Mouse (Mus musculus) intestine, postnatal 0 days (tissue): ENCODE measurements around the gene Actl7a. TPM values are rescaled to one million over a fixed set of nuclear protein-coding genes. Genes with fewer than 3 reads are reported as not detected.

ENCODE experiments used
- ATAC-seq: fragments of 200-750 bp; cut with Nextera tagmentation; 2 replicates; pipeline ENCODE4 v1.8.0; 2017; ENCODE audit warnings: mild to moderate bottlenecking, moderate TSS enrichment, moderate library complexity
- H3K27ac ChIP-seq: fragments of 300-500 bp; sonication (generic); 2 replicates; pipeline ENCODE4 v1.5.1; 2014; ENCODE audit warnings: mild to moderate bottlenecking, low read depth, low read length, moderate library complexity
- H3K27me3 ChIP-seq: fragments of 300-500 bp; sonication (generic); replicated peaks from 2 replicates; pipeline ENCODE4 v1.6.1; 2014; ENCODE audit warnings: low read length, mixed read lengths; ENCODE audit not compliant: control insufficient read depth, insufficient read depth
- H3K36me3 ChIP-seq: fragments of 300-500 bp; sonication (generic); 2 replicates; pipeline ENCODE4 v1.6.1; 2014; ENCODE audit warnings: mild to moderate bottlenecking, moderate library complexity; ENCODE audit not compliant: control insufficient read depth, insufficient read depth
- H3K4me1 ChIP-seq: fragments of 300-500 bp; sonication (generic); replicated peaks from 2 replicates; pipeline ENCODE4 v1.6.1; 2014; ENCODE audit warnings: antibody characterized with exemption, low read length, mixed read lengths; ENCODE audit not compliant: control insufficient read depth, insufficient read depth
- H3K4me2 ChIP-seq: fragments of 300-500 bp; sonication (generic); replicated peaks from 2 replicates; pipeline ENCODE4 v1.6.1; 2014; ENCODE audit warnings: low read depth, mild to moderate bottlenecking, moderate library complexity
- H3K4me3 ChIP-seq: fragments of 300-500 bp; sonication (generic); 2 replicates; pipeline ENCODE4 v1.5.1; 2014; ENCODE audit warnings: low read depth, low read length
- H3K9ac ChIP-seq: fragments of 300-500 bp; sonication (generic); 2 replicates; pipeline ENCODE4 v1.6.1; 2014; ENCODE audit warnings: mild to moderate bottlenecking, low read depth, low read length
- H3K9me3 ChIP-seq: fragments of 300-500 bp; sonication (generic); 2 replicates; pipeline ENCODE4 v1.6.1; 2016; ENCODE audit warnings: mixed run types; ENCODE audit not compliant: control insufficient read depth
- CTCF ChIP-seq: sonication (generic); IDR thresholded peaks from 2 replicates; pipeline ENCODE4 v1.5.1; 2016; ENCODE audit warnings: low read depth, mild to moderate bottlenecking, control low read depth, antibody characterized with exemption, moderate library complexity
- WGBS: fragments of 180-500 bp; shearing (Covaris S2); extraction: QIAGEN DNeasy Blood & Tissue Kit; methylation state at CpG from one replicate; pipeline ENCODE4 v1.1.7; 2014; 5-methylcytosine and 5-hydroxymethylcytosine counted together
- polyA plus RNA-seq: library from polyadenylated mRNA; unstranded; fragments of >200 nt; fragmentation: Nextera tagmentation; extraction: Ambion mirVana; gene quantifications from 2 replicates; pipeline ENCODE4 v1.2.1, GENCODE M21; 2015

The Actl7a gene
- polyA plus RNA-seq, 1 experiment from 2014 or later: not detected

GRCm38 (mm10) chr4:56717932-56718331 is 25.3 kb upstream of the Actl7a start:
- Histone ChIP-seq H3K9me3 (no peaks in the 10 kb centered on the region), H3K4me2 (no peak overlapping the region), H3K36me3 (no peaks in the 10 kb centered on the region), H3K27me3 (no peaks in the 10 kb centered on the region), H3K4me1 (no peaks in the 10 kb centered on the region), H3K4me3 (no peak overlapping the region), H3K9ac (no peak overlapping the region), H3K27ac (no peak overlapping the region)
- no peak for TF ChIP-seq CTCF
- WGBS: 79% methylated on average over 3 of the region's 3 CpGs
- ATAC-seq: no peak

- no peak overlapping the region for H3K4me2 ChIP-seq
- H3K27ac ChIP-seq: no peak overlapping the region
- WGBS: 65% methylated on average over 12 of the region's 12 CpGs
- no peak for TF ChIP-seq CTCF
- H3K4me3 ChIP-seq: no peak overlapping the region
- no peak for ATAC-seq
- H3K9ac ChIP-seq: no peak overlapping the region
- no peaks in the 10 kb centered on the region for H3K36me3 ChIP-seq
- no peaks in the 10 kb centered on the region for H3K9me3 ChIP-seq
- no peaks in the 10 kb centered on the region for H3K4me1 ChIP-seq
- H3K27me3 ChIP-seq: no peaks in the 10 kb centered on the region
Measured at GRCm38 (mm10) chr4:56718573-56719442, 24.4 kb upstream of the Actl7a start.

- Histone ChIP-seq H3K4me3 (no peak overlapping the region), H3K9ac (no peak overlapping the region), H3K9me3 (no peaks in the 10 kb centered on the region), H3K27ac (no peak overlapping the region), H3K36me3 (no peaks in the 10 kb centered on the region), H3K4me2 (no peak overlapping the region), H3K27me3 (no peaks in the 10 kb centered on the region), H3K4me1 (no peaks in the 10 kb centered on the region)
- no peak for ATAC-seq
- 71% methylated on average over 9 of the region's 9 CpGs for WGBS
- TF ChIP-seq CTCF: no peak
Measured at GRCm38 (mm10) chr4:56719456-56719855, 23.8 kb upstream of the Actl7a start.

- no peak for ATAC-seq
- Histone ChIP-seq H3K9me3 (no peaks in the 10 kb centered on the region), H3K27ac (no peak overlapping the region), H3K4me1 (no peaks in the 10 kb centered on the region), H3K4me2 (no peak overlapping the region), H3K9ac (no peak overlapping the region), H3K36me3 (no peaks in the 10 kb centered on the region), H3K4me3 (no peak overlapping the region), H3K27me3 (no peaks in the 10 kb centered on the region)
- WGBS: 66% methylated on average over 9 of the region's 9 CpGs
- TF ChIP-seq CTCF: no peak
Measured at GRCm38 (mm10) chr4:56720403-56720802, 22.8 kb upstream of the Actl7a start.

- no peak for ATAC-seq
- Histone ChIP-seq H3K4me1 (no peaks in the 10 kb centered on the region), H3K9ac (no peak overlapping the region), H3K9me3 (no peaks in the 10 kb centered on the region), H3K4me2 (no peak overlapping the region), H3K27ac (no peak overlapping the region), H3K27me3 (no peaks in the 10 kb centered on the region), H3K4me3 (no peak overlapping the region), H3K36me3 (no peaks in the 10 kb centered on the region)
- WGBS: 36% methylated on average over 3 of the region's 3 CpGs
- TF ChIP-seq CTCF: peak; percentile 73
Measured at GRCm38 (mm10) chr4:56721469-56721868, 21.7 kb upstream of the Actl7a start.

- Histone ChIP-seq H3K9me3 (no peaks in the 10 kb centered on the region), H3K4me1 (no peaks in the 10 kb centered on the region), H3K4me2 (no peak overlapping the region), H3K27me3 (no peaks in the 10 kb centered on the region), H3K36me3 (no peaks in the 10 kb centered on the region), H3K27ac (no peak overlapping the region), H3K4me3 (no peak overlapping the region), H3K9ac (no peak overlapping the region)
- no peak for TF ChIP-seq CTCF
- WGBS: 51% methylated on average over 6 of the region's 6 CpGs
- no peak for ATAC-seq
Measured at GRCm38 (mm10) chr4:56722346-56722745, 20.9 kb upstream of the Actl7a start.
